Mouse (Mus musculus) MEL (cell line): ENCODE data around the gene Toe1. TPM values are rescaled to one million over a fixed set of nuclear protein-coding genes. Genes with fewer than 3 reads are reported as not detected.
A peak's percentile ranks its signal among the peaks of the same experiment; 100 is the strongest.

Source experiments
- DNase-seq: peaks from one replicate; pipeline ENCODE4 v3.0.0; 2011; ENCODE audit warnings: low read depth, low spot score
- H3K27ac ChIP-seq: 2 replicates; pipeline ENCODE4 v1.5.1; 2012; ENCODE audit warnings: low read depth, mild to moderate bottlenecking, control low read depth, low read length, moderate library complexity; ENCODE audit not compliant: control insufficient read depth
- H3K27me3 ChIP-seq, 2 experiments: fragments of 150-350 bp in 1 of 2; sonication (generic) in 1 of 2; 2 replicates each; pipeline ENCODE4 v1.6.1; 2012; ENCODE audit warnings: low read length in 2 of 2, mild to moderate bottlenecking in 2 of 2, improper control_type of control experiment in 1 of 2, moderate library complexity in 1 of 2; ENCODE audit not compliant: insufficient read depth in 2 of 2, control insufficient read depth in 1 of 2
- H3K36me3 ChIP-seq, 2 experiments: 2 replicates each; pipeline ENCODE4 v1.6.1; 2012 to 2014; ENCODE audit warnings: low read length in 2 of 2, improper control_type of control experiment in 1 of 2, inconsistent platforms in 1 of 2, mild to moderate bottlenecking in 1 of 2; ENCODE audit not compliant: insufficient read depth in 2 of 2, control insufficient read depth in 1 of 2
- H3K4me1 ChIP-seq, 2 experiments: fragments of 150-350 bp in 1 of 2; sonication (generic) in 1 of 2; 2 replicates each; pipeline ENCODE4 v1.6.1; 2012; ENCODE audit warnings: low read length in 2 of 2, improper control_type of control experiment in 1 of 2, mild to moderate bottlenecking in 1 of 2; ENCODE audit not compliant: insufficient read depth in 2 of 2, control insufficient read depth in 1 of 2
- H3K4me3 ChIP-seq, 2 experiments: fragments of 150-350 bp in 1 of 2; sonication (generic) in 1 of 2; 2 replicates each; pipeline ENCODE4 v1.5.1; 2012; ENCODE audit warnings: low read depth in 2 of 2, low read length in 2 of 2, mild to moderate bottlenecking in 2 of 2, moderate library complexity in 2 of 2, control low read depth in 1 of 2, improper control_type of control experiment in 1 of 2; ENCODE audit not compliant: control insufficient read depth in 1 of 2, insufficient read depth in 1 of 2
- H3K79me2 ChIP-seq: 2 replicates; pipeline ENCODE4 v1.6.1; 2012; ENCODE audit warnings: mild to moderate bottlenecking, low read length, moderate library complexity; ENCODE audit not compliant: control insufficient read depth, poor library complexity, insufficient read depth
- H3K9ac ChIP-seq: 2 replicates; pipeline ENCODE4 v1.6.1; 2012; ENCODE audit warnings: low read depth, mild to moderate bottlenecking, control low read depth, low read length, moderate library complexity; ENCODE audit not compliant: control insufficient read depth, poor library complexity, severe bottlenecking
- H3K9me3 ChIP-seq: fragments of 150-350 bp; sonication (generic); replicated peaks from 2 replicates; pipeline ENCODE4 v1.6.1; 2012; ENCODE audit warnings: mild to moderate bottlenecking, low read length, improper control_type of control experiment, moderate library complexity; ENCODE audit not compliant: insufficient read depth
- CHD1 ChIP-seq: IDR thresholded peaks from 2 replicates; pipeline ENCODE4 v1.6.1; 2012; ENCODE audit warnings: low read depth, mild to moderate bottlenecking, inconsistent platforms, low read length, improper control_type of control experiment
- CHD2 ChIP-seq: IDR thresholded peaks from 2 replicates; pipeline ENCODE4 v1.6.1; 2011; ENCODE audit warnings: low read length, improper control_type of control experiment
- CTCF ChIP-seq, 3 experiments: IDR thresholded peaks in 2 of 3; conservative IDR thresholded peaks in 1 of 3; 2 replicates each; pipeline ENCODE4 v1.5.1; 2011 to 2012; ENCODE audit warnings: low read length in 3 of 3, low read depth in 2 of 3, mild to moderate bottlenecking in 2 of 3, improper control_type of control experiment in 1 of 3, inconsistent platforms in 1 of 3, mixed read lengths in 1 of 3, moderate library complexity in 1 of 3; ENCODE audit not compliant: control insufficient read depth in 1 of 3, insufficient read depth in 1 of 3, poor library complexity in 1 of 3, severe bottlenecking in 1 of 3
- ETS1 ChIP-seq: IDR thresholded peaks from 2 replicates; pipeline ENCODE4 v1.6.1; 2012; ENCODE audit warnings: low read depth, mild to moderate bottlenecking, inconsistent platforms, low read length, improper control_type of control experiment, moderate library complexity
- GABPA ChIP-seq: IDR thresholded peaks from 2 replicates; pipeline ENCODE4 v1.6.1; 2012; ENCODE audit warnings: low read depth, mild to moderate bottlenecking, inconsistent platforms, low read length, improper control_type of control experiment, moderate library complexity
- GATA1 ChIP-seq: IDR thresholded peaks from 2 replicates; pipeline ENCODE4 v1.6.1; 2011; ENCODE audit warnings: low read depth, low read length, improper control_type of control experiment
- KAT2A ChIP-seq: conservative IDR thresholded peaks from 2 replicates; pipeline ENCODE4 v1.6.1; 2012; ENCODE audit warnings: low read depth, low read length, improper control_type of control experiment, inconsistent platforms
- MEF2A ChIP-seq: IDR thresholded peaks from 2 replicates; pipeline ENCODE4 v1.6.1; 2014; ENCODE audit warnings: low read depth, mild to moderate bottlenecking, inconsistent platforms, low read length, improper control_type of control experiment; ENCODE audit not compliant: poor library complexity, insufficient replicate concordance, severe bottlenecking; ENCODE audit errors: extremely low read depth
- MXI1 ChIP-seq: IDR thresholded peaks from 2 replicates; pipeline ENCODE4 v1.6.1; 2011; ENCODE audit warnings: mild to moderate bottlenecking, low read depth, low read length, improper control_type of control experiment
- MYC ChIP-seq: IDR thresholded peaks from 2 replicates; pipeline ENCODE4 v1.6.1; 2011; ENCODE audit warnings: low read depth, mild to moderate bottlenecking, low read length, improper control_type of control experiment, moderate library complexity
- NRF1 ChIP-seq: IDR thresholded peaks from 2 replicates; pipeline ENCODE4 v1.6.1; 2014; ENCODE audit warnings: low read depth, mild to moderate bottlenecking, inconsistent platforms, low read length, improper control_type of control experiment, moderate library complexity; ENCODE audit not compliant: poor library complexity, insufficient read depth, severe bottlenecking
- RAD21 ChIP-seq: IDR thresholded peaks from 2 replicates; pipeline ENCODE4 v1.6.1; 2011; ENCODE audit warnings: mild to moderate bottlenecking, low read depth, low read length, improper control_type of control experiment
- SMC3 ChIP-seq: IDR thresholded peaks from 2 replicates; pipeline ENCODE4 v1.6.1; 2011; ENCODE audit warnings: low read depth, low read length, improper control_type of control experiment
- TCF12 ChIP-seq: IDR thresholded peaks from 2 replicates; pipeline ENCODE4 v1.6.1; 2014; ENCODE audit warnings: low read depth, mild to moderate bottlenecking, inconsistent platforms, low read length, improper control_type of control experiment, moderate library complexity
- USF2 ChIP-seq, 2 experiments: IDR thresholded peaks; 2 replicates each; pipeline ENCODE4 v1.6.1; 2011 to 2012; ENCODE audit warnings: improper control_type of control experiment in 2 of 2, low read length in 2 of 2, borderline replicate concordance in 1 of 2, inconsistent platforms in 1 of 2, low read depth in 1 of 2, mild to moderate bottlenecking in 1 of 2; ENCODE audit not compliant: insufficient read depth in 1 of 2
- ZC3H11A ChIP-seq: IDR thresholded peaks from 2 replicates; pipeline ENCODE4 v1.6.1; 2012; ENCODE audit warnings: low read depth, mild to moderate bottlenecking, inconsistent platforms, low read length, improper control_type of control experiment
- ZNF384 ChIP-seq: IDR thresholded peaks from 2 replicates; pipeline ENCODE4 v1.6.1; 2012; ENCODE audit warnings: low read depth, mild to moderate bottlenecking, inconsistent platforms, low read length, improper control_type of control experiment
- polyA plus RNA-seq, 2 experiments: library from polyadenylated mRNA; stranded (reverse) in 1 of 2; unstranded in 1 of 2; fragments of >175 nt in 1 of 2; fragments of >200 nt in 1 of 2; gene quantifications; 2 replicates each; pipeline versions ENCODE4 v1.2.1 to v1.2.4; 2012; ENCODE audit warnings: low replicate concordance in 2 of 2, low read depth in 1 of 2; ENCODE audit not compliant: insufficient read length in 2 of 2, insufficient read depth in 1 of 2, missing spikeins in 1 of 2
- total RNA-seq: library from RNA; depleted of rRNA; stranded (reverse); fragments of 300-350 nt; gene quantifications from 2 replicates; pipeline ENCODE4 v1.2.3, GENCODE M21; 2012

Toe1 gene
- total and polyA plus RNA-seq, 3 experiments = 38.3 to 49.3 TPM; not detected in 1

GRCm38 (mm10) chr4:116794273-116794672 lies 13.2 kb downstream of the Toe1 start:
- Histone ChIP-seq H3K27ac (no peak overlapping the region), H3K79me2 (no peaks in the 10 kb centered on the region), H3K9ac (no peak overlapping the region), H3K4me1 (no peaks in the 10 kb centered on the region), H3K9me3 (no peaks in the 10 kb centered on the region), H3K4me3 (no peak overlapping the region), H3K27me3 (no peaks in the 10 kb centered on the region), H3K36me3 (no peaks in the 10 kb centered on the region)
- DNase-seq = peak; percentile 24
- TF ChIP-seq ETS1 (no peak), CTCF (IDR thresholded peaks at IDR 0.05 in 2 of 3, conservative IDR thresholded peaks at IDR 0.05 in 1 of 3; ENCODE audit: control insufficient read depth in 1 of 3, insufficient read depth in 1 of 3, low read depth in 2 of 3, low read length in 3 of 3, poor library complexity in 1 of 3, severe bottlenecking in 1 of 3) (peak in 2 of 3 experiments; percentile 28 to 40; a peak in 4 of 6 replicates), RAD21 (peak; percentile 37)

- Histone ChIP-seq H3K4me3 (no peak overlapping the region), H3K9ac (no peak overlapping the region), H3K79me2 (no peaks in the 10 kb centered on the region), H3K9me3 (no peaks in the 10 kb centered on the region), H3K27me3 (no peaks in the 10 kb centered on the region), H3K36me3 (peaks cover 0 to 5% of the 10 kb centered on the region in 2 experiments; a peak in 1 of 4 replicates), H3K4me1 (peaks cover 3 to 4% of the 10 kb centered on the region in 2 experiments; a peak in 2 of 4 replicates), H3K27ac (no peak overlapping the region)
- no peak for DNase-seq
- TF ChIP-seq MEF2A = no peak
- no peak for TF ChIP-seq GATA1
- TF ChIP-seq MXI1 = no peak
- no peak for TF ChIP-seq KAT2A
- TF ChIP-seq ZC3H11A = no peak
- TF ChIP-seq USF2 (IDR thresholded peaks at IDR 0.05; ENCODE audit: borderline replicate concordance in 1 of 2, insufficient read depth in 1 of 2, low read depth in 1 of 2, low read length in 2 of 2) = no peak
- no peak for TF ChIP-seq NRF1
- no peak for TF ChIP-seq CTCF (IDR thresholded peaks at IDR 0.05 in 2 of 3, conservative IDR thresholded peaks at IDR 0.05 in 1 of 3; ENCODE audit: control insufficient read depth in 1 of 3, insufficient read depth in 1 of 3, low read depth in 2 of 3, low read length in 3 of 3, poor library complexity in 1 of 3, severe bottlenecking in 1 of 3)
- TF ChIP-seq CHD2 = no peak
- no peak for TF ChIP-seq MYC
- no peak for TF ChIP-seq GABPA
- no peak for TF ChIP-seq ZNF384
- TF ChIP-seq CHD1 = no peak
- TF ChIP-seq TCF12 = no peak
- TF ChIP-seq SMC3 = no peak
Measured at GRCm38 (mm10) chr4:116792453-116792852, 15.0 kb downstream of the Toe1 start.
